Mouse (Mus musculus) Patski (cell line): ENCODE measurements around the gene Ano8. TPM values are rescaled to one million over a fixed set of nuclear protein-coding genes. Genes with fewer than 3 reads are reported as not detected.
"Not testable (repeated sequence)": the region's sequence is repeated elsewhere in the genome, so short reads cannot be mapped to it uniquely, and the experiment has no call there.

ENCODE experiments used
- ATAC-seq: fragments of 100-300 bp; one replicate; pipeline ENCODE4 v1.8.0; 2021
- CTCF ChIA-PET: fragments of 350-600 bp; sonication (Branson Sonifier 250); formaldehyde crosslinking; loops from one replicate; lab custom pipeline; 2022; ENCODE audit warnings: inconsistent platforms; lab: Charles Lee
- POLR2A ChIA-PET: fragments of 350-600 bp; sonication (Branson Sonifier 250); formaldehyde crosslinking; loops from one replicate; lab custom pipeline; 2022; ENCODE audit warnings: antibody characterized with exemption, inconsistent platforms; lab: Charles Lee
- DNase-seq: peaks from one replicate; pipeline ENCODE4 v3.0.0-alpha.2; 2011; ENCODE audit warnings: low read depth, low spot score
- H3K27me3 ChIP-seq: fragments of 371-371 bp; one replicate; pipeline ENCODE4 v1.5.1; 2021
- CTCF ChIP-seq: fragments of 100-300 bp; IDR thresholded peaks from one replicate; pipeline ENCODE4 v1.5.1; 2021
- in situ Hi-C: fragments of 300-500 bp; cut with MboI; formaldehyde crosslinking; loops from 3 replicates; pipeline ENCODE4 v1.11.1; 2018; ENCODE audit warnings: low pct_unique_long_range_greater_than_20kb, mixed read lengths
- polyA plus RNA-seq: library from polyadenylated mRNA; unstranded; gene quantifications from one replicate; pipeline ENCODE4 v1.2.3, GENCODE M21; 2021

The Ano8 gene
- polyA plus RNA-seq = 38.2 TPM

- ChIA-PET POLR2A (interaction anchor here (0.7 to 2.3 kb wide), 4 partner anchors 9 to 1718 kb away, joined by 3 to 7 read pairs (median 4); no protein-coding TSS in a partner anchor), CTCF (interaction anchor here (1.0 to 1.5 kb wide), 3 partner anchors 10 to 33 kb away, joined by 4 to 5 read pairs (median 5); partner anchors contain the start of gene Mrpl34)
- DNase-seq (no peak), ATAC-seq (peak; percentile 58)
- no peaks in the 10 kb centered on the region for H3K27me3 ChIP-seq
- TF ChIP-seq CTCF = no peak
- in situ Hi-C loops = loop anchor here (5.0 kb wide), 1 partner anchor 37 kb away; no protein-coding TSS in a partner anchor
Measured at GRCm38 (mm10) chr8:71485142-71486135, at the start of gene Ano8. Gene Ano8, minus strand, starts transcription at chr8:71485963.

GRCm38 (mm10) chr8:71534263-71534810 is 48.6 kb upstream of the Ano8 start:
- ATAC-seq (no peak), DNase-seq (no peak)
- no peak for TF ChIP-seq CTCF
- in situ Hi-C loops = no loop called here
- ChIA-PET CTCF (interaction anchor here (1.3 to 3.8 kb wide), 3 partner anchors 13 to 38 kb away, joined by 3 to 16 read pairs (median 6); no protein-coding TSS in a partner anchor), POLR2A (interaction anchor here (1.4 kb wide), 1 partner anchor 70 kb away, joined by 5 read pairs; the partner anchor contains the start of genes Abhd8 and Mrpl34)
- H3K27me3 ChIP-seq = no peaks in the 10 kb centered on the region

- POLR2A ChIA-PET, ATAC-seq, in situ Hi-C loops, H3K27me3 ChIP-seq, DNase-seq: not testable (repeated sequence)
- CTCF ChIA-PET = interaction anchor here (1.0 to 2.4 kb wide), 12 partner anchors 8 to 144 kb away, joined by 3 to 13 read pairs (median 4); partner anchors contain the start of genes Mrpl34 and Mvb12a
- peak; percentile 85 for TF ChIP-seq CTCF
Measured at GRCm38 (mm10) chr8:71530735-71531467, 45.1 kb upstream of the Ano8 start.

GRCm38 (mm10) chr8:71528362-71529073 is 42.8 kb upstream of the Ano8 start:
- H3K27me3 ChIP-seq = no peaks in the 10 kb centered on the region
- no peak for TF ChIP-seq CTCF
- CTCF ChIA-PET = interaction anchor here (1.3 kb wide), 1 partner anchor 132 kb away, joined by 3 read pairs; no protein-coding TSS in a partner anchor
- in situ Hi-C loops = no loop called here
- no peak for ATAC-seq
- POLR2A ChIA-PET = no interaction called here
- no peak for DNase-seq

GRCm38 (mm10) chr8:71527162-71527870 is 41.6 kb upstream of the Ano8 start:
- ChIA-PET CTCF (interaction anchor here (0.7 to 1.3 kb wide), 2 partner anchors 50 to 133 kb away, joined by 3 read pairs; no protein-coding TSS in a partner anchor), POLR2A (no interaction called here)
- TF ChIP-seq CTCF = no peak
- ATAC-seq (no peak), DNase-seq (no peak)
- H3K27me3 ChIP-seq = no peaks in the 10 kb centered on the region
- in situ Hi-C loops = no loop called here

GRCm38 (mm10) chr8:71526272-71526671 is 40.5 kb upstream of the Ano8 start:
- no peak for ATAC-seq
- DNase-seq = no peak
- CTCF ChIA-PET = no interaction called here
- no peak for TF ChIP-seq CTCF
- no peaks in the 10 kb centered on the region for H3K27me3 ChIP-seq
- POLR2A ChIA-PET = interaction anchor here (0.6 to 0.7 kb wide), 2 partner anchors 62 to 180 kb away, joined by 3 read pairs; no protein-coding TSS in a partner anchor
- in situ Hi-C loops = no loop called here

GRCm38 (mm10) chr8:71525226-71526050 is 39.7 kb upstream of the Ano8 start, which contains the start of gene Ccdc194:
Gene Ccdc194, minus strand, starts transcription at chr8:71525711.
- no peaks in the 10 kb centered on the region for H3K27me3 ChIP-seq
- in situ Hi-C loops = no loop called here
- ATAC-seq (no peak), DNase-seq (no peak)
- no peak for TF ChIP-seq CTCF
- CTCF ChIA-PET = interaction anchor here (1.1 kb wide), 1 partner anchor 30 kb away, joined by 3 read pairs; no protein-coding TSS in a partner anchor
- POLR2A ChIA-PET = interaction anchor here (0.7 kb wide), 2 partner anchors 37 to 63 kb away, joined by 3 read pairs; partner anchors contain the start of gene Gtpbp3

- H3K27me3 ChIP-seq = no peaks in the 10 kb centered on the region
- TF ChIP-seq CTCF = peak; percentile 99
- CTCF ChIA-PET = interaction anchor here (1.1 to 3.8 kb wide), 7 partner anchors 9 to 130 kb away, joined by 3 to 29 read pairs (median 11); partner anchors contain the start of gene Mrpl34
- DNase-seq = peak; percentile 66
- peak; percentile 96 for ATAC-seq
- POLR2A ChIA-PET = no interaction called here
- in situ Hi-C loops = loop anchor here (5.0 kb wide), 2 partner anchors 34 to 79 kb away; partner anchors contain the start of genes Ano8 and Gtpbp3
Measured at GRCm38 (mm10) chr8:71521634-71522033, 35.9 kb upstream of the Ano8 start.
